In the genomic region with DNA sequence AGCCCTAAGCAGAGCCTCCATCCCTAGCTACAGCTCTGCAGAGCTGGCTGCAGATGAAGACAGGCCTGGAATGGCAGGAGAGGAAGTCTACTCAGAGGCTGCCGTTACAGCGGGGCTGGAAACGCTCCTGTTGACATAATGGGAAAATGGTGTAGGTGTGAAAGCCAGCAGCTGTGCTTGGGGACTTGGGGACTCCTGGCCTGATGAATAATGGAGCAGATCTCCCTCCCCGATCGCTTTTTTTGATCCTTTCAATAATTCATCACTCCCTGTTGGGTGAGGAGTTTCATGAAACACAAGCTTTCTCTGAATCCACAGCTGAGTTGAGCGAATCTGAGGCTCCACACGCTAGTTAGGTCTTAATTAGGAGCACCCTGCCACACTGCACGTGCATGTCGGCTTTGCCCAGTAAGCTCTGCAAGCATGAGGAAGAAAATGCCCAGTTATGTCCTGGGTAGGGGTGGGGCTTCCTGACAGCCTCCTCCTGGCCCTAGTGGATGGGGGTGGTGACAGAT, we compare ENCODE assay signal across 16 mouse cellular contexts. TPM values are rescaled to one million over a fixed set of nuclear protein-coding genes. Genes with fewer than 3 reads are reported as not detected.
A peak's percentile ranks its signal among the peaks of the same experiment; 100 is the strongest.
DNase-seq lines count a peak whose midpoint lies in the region; ATAC-seq and TF ChIP-seq lines count a peak whose summit lies in the region.
"Had no signal": no experiment of that assay in that cellular context is flagged by ENCODE, and none has a peak within 500 bp of the region (broad histone marks: within the 10 kb centered on the region; RNA-seq: fewer than 3 reads in every experiment).

No protein-coding gene starts in this region.

- TF ChIP-seq POLR2A in brain, embryonic 14.5 days (IDR thresholded peaks at IDR 0.05; ENCODE audit: borderline replicate concordance, extremely low read depth, insufficient read depth, insufficient read length, poor library complexity, severe bottlenecking): no peak

- H3K4me3 ChIP-seq in heart, embryonic 10.5 days: no peak overlapping the region
- no peak overlapping the region for H3K4me3 ChIP-seq in hindbrain, embryonic 13.5 days
- H3K4me3 ChIP-seq in midbrain, embryonic 16.5 days (ENCODE audit: low read depth, low read length): no peak overlapping the region
- H3K4me3 ChIP-seq: heart, embryonic 15.5 days; intestine, embryonic 15.5 days; liver, embryonic 13.5 days; myocyte had no signal

- peaks cover 10% of the 10 kb centered on the region for H3K4me1 ChIP-seq in heart, embryonic 10.5 days
- peaks cover 25% of the 10 kb centered on the region for H3K4me1 ChIP-seq in hindbrain, embryonic 13.5 days (replicated peaks)
- peaks cover 11% of the 10 kb centered on the region for H3K4me1 ChIP-seq in midbrain, embryonic 16.5 days (ENCODE audit: control insufficient read depth, insufficient read depth, low read length)
- H3K4me1 ChIP-seq: liver, embryonic 13.5 days had no signal

- no peak overlapping the region for H3K9ac ChIP-seq in hindbrain, embryonic 13.5 days
- H3K9ac ChIP-seq in midbrain, embryonic 16.5 days (ENCODE audit: low read depth, low read length): no peak overlapping the region
- H3K9ac ChIP-seq: heart, embryonic 15.5 days; intestine, embryonic 15.5 days; liver, embryonic 13.5 days had no signal

- ATAC-seq in hindbrain, embryonic 13.5 days (ENCODE audit: low FRiP score): 0 out of 2 replicates have a peak, but pooled peaks have one; percentile 34
- peak; percentile 78 for ATAC-seq in midbrain, embryonic 16.5 days
- ATAC-seq: intestine, embryonic 15.5 days had no signal

- no peaks in the 10 kb centered on the region for H3K36me3 ChIP-seq in heart, embryonic 10.5 days
- H3K36me3 ChIP-seq in hindbrain, embryonic 13.5 days: no peaks in the 10 kb centered on the region
- no peaks in the 10 kb centered on the region for H3K36me3 ChIP-seq in midbrain, embryonic 16.5 days (ENCODE audit: control insufficient read depth, insufficient read depth, low read length)
- H3K36me3 ChIP-seq: heart, embryonic 15.5 days; intestine, embryonic 15.5 days; liver, embryonic 13.5 days had no signal

- DNase-seq in heart, adult 11 months: peak; percentile 66
- DNase-seq in heart, embryonic 10.5 days (ENCODE audit: low spot score): no peak
- peak; percentile 89 for DNase-seq in brain, embryonic 14.5 days (ENCODE audit: low read depth)
- DNase-seq in adrenal gland, adult 2 months: no peak
- no peak for DNase-seq in kidney, postnatal 4 days
- DNase-seq: cerebellum, adult 11-12 months; gastrocnemius, postnatal 36 days; kidney, postnatal 36 days; liver, embryonic 13.5 days; lung, postnatal 10 days; thymus, adult 18-20 months had no signal

- peaks cover 67% of the 10 kb centered on the region for H3K27me3 ChIP-seq in heart, embryonic 10.5 days (ENCODE audit: insufficient read depth, poor library complexity, severe bottlenecking)
- peaks cover 33% of the 10 kb centered on the region for H3K27me3 ChIP-seq in hindbrain, embryonic 13.5 days
- H3K27me3 ChIP-seq in midbrain, embryonic 16.5 days (ENCODE audit: control insufficient read depth, insufficient read depth, low read depth, low read length): no peaks in the 10 kb centered on the region; the same call in 1 of the 2 replicates

- H3K4me2 ChIP-seq in hindbrain, embryonic 13.5 days: peak overlapping the region; percentile 1; the same call in 1 of the 2 replicates
- 0 out of 2 replicates have a peak overlapping the region, but pooled peaks have one; percentile 7 for H3K4me2 ChIP-seq in midbrain, embryonic 16.5 days (ENCODE audit: low read length)
- H3K4me2 ChIP-seq: heart, embryonic 15.5 days; intestine, embryonic 15.5 days; liver, embryonic 13.5 days had no signal

- no peaks in the 10 kb centered on the region for H3K9me3 ChIP-seq in heart, embryonic 10.5 days
- no peaks in the 10 kb centered on the region for H3K9me3 ChIP-seq in hindbrain, embryonic 13.5 days
- no peaks in the 10 kb centered on the region for H3K9me3 ChIP-seq in midbrain, embryonic 16.5 days (replicated peaks; ENCODE audit: control insufficient read depth, low read length, poor library complexity, severe bottlenecking)
- H3K9me3 ChIP-seq: heart, embryonic 15.5 days; intestine, embryonic 15.5 days; liver, embryonic 13.5 days had no signal

- WGBS in heart, embryonic 10.5 days: 62% methylated on average over 9 of the region's 9 CpGs
- 25% methylated on average over 9 of the region's 9 CpGs for WGBS in hindbrain, embryonic 13.5 days
- 15% methylated on average over 9 of the region's 9 CpGs for WGBS in midbrain, embryonic 16.5 days

- TF ChIP-seq CTCF in brain, embryonic 14.5 days (IDR thresholded peaks at IDR 0.05; ENCODE audit: borderline replicate concordance, extremely low read depth, insufficient read depth, insufficient read length): no peak

- H3K27ac ChIP-seq in heart, embryonic 10.5 days: no peak overlapping the region
- peak overlapping the region; percentile 9 for H3K27ac ChIP-seq in hindbrain, embryonic 13.5 days
- H3K27ac ChIP-seq in midbrain, embryonic 16.5 days (ENCODE audit: low read length): peak overlapping the region; percentile 69
- H3K27ac ChIP-seq: heart, embryonic 15.5 days; intestine, embryonic 15.5 days; liver, embryonic 13.5 days had no signal

RNA-seq across cellular contexts. Expression of gene Cacng5, which starts 2.9 kb away (rescaled TPM):
- polyA plus RNA-seq in heart, embryonic 10.5 days (2016; fragmentation: Nextera tagmentation; extraction: Ambion mirVana): 0.10 and 0.26 TPM in 2 replicates
- 3.9 and 5.4 TPM in 2 replicates for polyA plus RNA-seq in brain, embryonic 14.5 days (2012; rRNA removed)
- polyA plus RNA-seq in hindbrain, embryonic 13.5 days (2015; fragmentation: Nextera tagmentation; extraction: Ambion mirVana): 4.7 and 5.8 TPM in 2 replicates
- 10.3 and 12.7 TPM in 2 replicates for polyA plus RNA-seq in midbrain, embryonic 16.5 days (2015; fragmentation: Nextera tagmentation; extraction: Ambion mirVana)
- under 1 TPM; 0.14 to 0.17 TPM for total RNA-seq in adrenal gland, adult 2 months (2021)
- 0.12 and 0.29 TPM in 2 replicates for polyA plus RNA-seq in adrenal gland, adult 2 months (2012; rRNA removed)
- total RNA-seq: gastrocnemius, postnatal 36 days had no signal
- polyA plus RNA-seq: myocyte had no signal

Comparison
In these comparisons a context has a peak if more than half of its experiments do, and no peak if none do; other contexts are left out.
1. DNase-seq: peak in heart, adult 11 months (single experiment) and brain, embryonic 14.5 days (single experiment); none in heart, embryonic 10.5 days (single experiment), adrenal gland, adult 2 months (single experiment) and kidney, postnatal 4 days (0 of 2).